Mouse (Mus musculus): ENCODE measurements around the gene Ikzf3. TPM values are rescaled to one million over a fixed set of nuclear protein-coding genes. Genes with fewer than 3 reads are reported as not detected.

Ikzf3 gene
- polyA plus RNA-seq, 1 experiment: 10.1 TPM

DNA sequence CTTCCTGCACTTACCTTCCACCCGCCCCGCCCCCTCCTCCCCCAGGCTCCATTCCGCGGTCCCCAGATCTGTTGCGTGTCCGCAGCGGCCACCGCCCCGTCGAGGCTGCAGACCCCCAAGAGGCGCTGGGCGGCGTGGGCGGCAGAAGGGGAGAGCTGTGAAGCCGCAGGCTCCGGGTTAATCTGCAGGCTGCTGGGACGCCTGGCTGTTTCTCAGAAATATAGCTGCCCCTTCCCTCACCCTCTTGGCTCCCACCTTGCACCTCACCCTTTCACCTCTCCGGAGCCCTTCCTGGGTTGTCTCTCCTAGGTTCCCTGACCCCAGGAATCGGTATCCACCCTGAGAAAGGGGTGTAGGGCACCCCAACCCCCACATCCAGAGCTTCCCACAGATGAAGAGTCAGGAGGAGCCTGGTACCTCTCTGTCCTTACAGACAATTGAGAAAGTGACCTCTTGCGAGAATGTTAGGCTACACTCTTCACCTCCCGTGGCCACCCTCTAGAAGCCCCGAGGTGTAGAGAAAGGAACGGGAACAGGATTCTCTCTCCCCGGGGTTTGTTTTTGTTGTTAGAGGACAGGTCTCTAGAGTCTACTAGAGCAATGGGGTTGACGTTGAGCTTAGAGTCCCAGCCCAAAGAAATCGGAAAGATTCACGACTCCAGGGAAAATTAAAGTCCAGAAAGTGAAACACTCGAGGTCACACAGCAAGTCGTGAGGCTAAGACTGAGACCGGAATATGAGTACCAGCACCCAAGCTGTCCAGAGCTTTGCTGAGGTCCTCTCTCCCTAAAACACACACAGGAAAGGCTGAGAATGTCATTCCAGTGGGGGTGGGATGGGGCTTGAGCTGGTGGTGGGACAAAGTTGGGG is 87.5 kb downstream of the Ikzf3 start:
- 3% methylated on average over 30 of the region's 30 CpGs for WGBS
- H3K4me1 ChIP-seq (ENCODE audit: control insufficient read depth, insufficient read depth, low read length): no peaks in the 10 kb centered on the region; the same call in 1 of the 2 replicates
- TF ChIP-seq CTCF (IDR thresholded peaks at IDR 0.05; ENCODE audit: insufficient read depth, low read length) (no peak), POLR2A (IDR thresholded peaks at IDR 0.05; ENCODE audit: borderline replicate concordance, extremely low read depth, low read depth, low read length) (no peak)
- DNase-seq: no peak
- H3K4me3 ChIP-seq (replicated peaks; ENCODE audit: extremely low read depth, low read depth, low read length): peak overlapping the region; percentile 72

DNA sequence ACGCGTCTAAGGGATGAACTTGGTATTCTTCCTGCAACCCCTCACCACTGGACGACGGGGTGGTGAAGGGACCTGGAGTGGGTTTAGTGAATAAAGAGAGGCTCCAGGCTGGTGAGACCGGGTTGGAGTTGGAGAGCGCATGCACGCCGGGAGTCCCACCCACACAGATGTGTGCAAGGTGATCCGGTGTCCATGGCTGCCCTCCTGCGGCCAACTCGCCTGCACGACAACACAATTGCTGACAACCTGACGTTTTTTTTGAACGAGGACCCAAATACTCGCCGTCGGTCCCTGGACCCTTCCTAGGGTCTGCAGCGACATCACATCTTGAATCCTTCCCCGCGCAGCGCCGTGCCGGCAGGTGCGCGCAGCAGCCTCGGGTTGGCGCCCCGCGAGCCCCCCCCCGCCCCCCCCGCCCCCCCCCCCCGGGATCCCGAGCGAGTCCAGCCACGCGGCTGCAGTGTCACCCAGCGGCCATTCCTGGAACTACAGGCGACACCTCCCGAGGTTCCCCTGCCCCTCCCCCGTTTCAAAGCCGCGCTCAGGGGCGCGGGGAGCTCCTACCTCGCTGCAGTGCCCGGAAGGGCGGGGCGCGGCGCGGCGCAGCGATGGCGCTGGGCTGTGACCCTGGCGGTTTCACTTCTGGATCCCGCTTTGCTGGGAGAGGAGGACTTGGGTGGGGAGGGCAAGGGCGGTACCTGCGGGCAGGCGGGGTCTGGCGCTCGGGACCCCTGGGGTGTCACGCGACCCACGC is 88.3 kb downstream of the Ikzf3 start:
- peak overlapping the region; percentile 72 for H3K4me3 ChIP-seq (replicated peaks; ENCODE audit: extremely low read depth, low read depth, low read length)
- no peaks in the 10 kb centered on the region; the same call in 1 of the 2 replicates for H3K4me1 ChIP-seq (ENCODE audit: control insufficient read depth, insufficient read depth, low read length)
- TF ChIP-seq CTCF (IDR thresholded peaks at IDR 0.05; ENCODE audit: insufficient read depth, low read length): peak; percentile 56
- 0 out of 2 replicates have a peak, but pooled peaks have one; percentile 1 for TF ChIP-seq POLR2A (IDR thresholded peaks at IDR 0.05; ENCODE audit: borderline replicate concordance, extremely low read depth, low read depth, low read length)
- under 1% methylated on average over 52 of the region's 64 CpGs for WGBS
- peak; percentile 89 for DNase-seq

DNA sequence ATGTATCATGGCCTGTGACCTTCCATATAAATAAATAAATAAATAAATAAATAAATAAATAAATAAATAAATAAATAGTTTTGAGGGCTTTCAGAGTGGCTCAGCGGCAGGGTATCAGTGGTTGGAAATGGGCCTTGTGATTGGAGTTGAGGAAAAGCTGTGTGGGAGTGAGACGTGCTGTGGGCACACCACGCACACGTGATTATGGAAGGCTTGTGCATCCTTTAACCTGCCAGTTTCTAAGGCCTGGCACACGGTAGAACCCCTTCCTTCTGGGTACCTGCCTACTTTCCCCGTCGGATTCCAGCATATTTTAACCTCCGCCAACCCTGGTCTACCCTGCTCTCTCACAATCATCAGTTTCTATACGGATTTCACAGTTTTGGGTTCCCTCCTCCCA is 88.9 kb downstream of the Ikzf3 start:
- Histone ChIP-seq H3K4me3 (replicated peaks; ENCODE audit: extremely low read depth, low read depth, low read length) (peak overlapping the region; percentile 72), H3K4me1 (ENCODE audit: control insufficient read depth, insufficient read depth, low read length) (no peaks in the 10 kb centered on the region; the same call in 1 of the 2 replicates)
- no peak for DNase-seq
- TF ChIP-seq CTCF (IDR thresholded peaks at IDR 0.05; ENCODE audit: insufficient read depth, low read length): no peak
- TF ChIP-seq POLR2A (IDR thresholded peaks at IDR 0.05; ENCODE audit: borderline replicate concordance, extremely low read depth, low read depth, low read length): no peak
- 20% methylated on average over 9 of the region's 9 CpGs for WGBS

DNA sequence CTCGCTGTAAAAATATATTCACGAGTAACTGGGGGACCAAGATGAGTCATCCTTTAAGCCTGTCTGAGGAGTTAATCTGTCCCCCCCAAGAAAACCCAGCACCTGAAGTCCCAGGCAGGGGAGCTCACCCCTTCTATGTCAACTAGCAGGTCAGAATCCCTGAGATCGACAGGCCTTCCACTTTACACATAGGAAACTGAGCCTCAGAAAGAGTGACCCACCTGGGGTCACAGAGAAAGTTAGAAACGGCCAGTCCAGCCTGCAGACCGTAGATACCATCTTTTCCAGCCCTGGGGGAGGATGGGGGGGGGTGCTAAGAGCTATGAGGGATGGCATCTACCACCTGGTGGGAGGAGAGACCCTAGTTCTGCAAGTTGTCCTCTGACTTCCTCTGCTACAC is 89.3 kb downstream of the Ikzf3 start:
- Histone ChIP-seq H3K4me1 (ENCODE audit: control insufficient read depth, insufficient read depth, low read length) (no peaks in the 10 kb centered on the region; the same call in 1 of the 2 replicates), H3K4me3 (replicated peaks; ENCODE audit: extremely low read depth, low read depth, low read length) (no peak overlapping the region)
- no peak for DNase-seq
- TF ChIP-seq POLR2A (IDR thresholded peaks at IDR 0.05; ENCODE audit: borderline replicate concordance, extremely low read depth, low read depth, low read length) (no peak), CTCF (IDR thresholded peaks at IDR 0.05; ENCODE audit: insufficient read depth, low read length) (no peak)
- WGBS: 58% methylated on average over 5 of the region's 5 CpGs

DNA sequence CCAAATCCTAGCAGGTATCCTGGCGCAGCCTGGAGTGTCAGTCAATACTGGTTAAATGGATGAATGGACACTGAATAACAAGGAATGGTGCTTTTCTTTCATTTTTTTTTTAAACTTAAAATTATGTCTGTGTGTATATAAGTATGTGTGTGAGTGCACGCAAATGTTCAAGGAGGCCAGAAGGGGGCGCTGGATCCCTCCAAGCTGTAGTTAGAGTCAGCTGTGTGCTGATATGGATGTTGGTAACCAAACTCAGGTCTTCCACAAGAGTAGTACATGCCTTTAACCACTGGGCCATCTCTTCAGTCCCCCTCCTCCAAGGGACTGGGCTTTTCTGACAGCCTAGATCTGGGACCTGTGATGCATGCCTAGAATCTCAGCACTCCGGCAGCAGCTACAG is 90.3 kb downstream of the Ikzf3 start:
- no peak overlapping the region for H3K4me3 ChIP-seq (replicated peaks; ENCODE audit: extremely low read depth, low read depth, low read length)
- WGBS: 81% methylated on average over 4 of the region's 4 CpGs
- no peaks in the 10 kb centered on the region; the same call in 1 of the 2 replicates for H3K4me1 ChIP-seq (ENCODE audit: control insufficient read depth, insufficient read depth, low read length)
- no peak for DNase-seq
- TF ChIP-seq CTCF (IDR thresholded peaks at IDR 0.05; ENCODE audit: insufficient read depth, low read length) (peak; percentile 12; the same call in 1 of the 2 replicates), POLR2A (IDR thresholded peaks at IDR 0.05; ENCODE audit: borderline replicate concordance, extremely low read depth, low read depth, low read length) (no peak)

DNA sequence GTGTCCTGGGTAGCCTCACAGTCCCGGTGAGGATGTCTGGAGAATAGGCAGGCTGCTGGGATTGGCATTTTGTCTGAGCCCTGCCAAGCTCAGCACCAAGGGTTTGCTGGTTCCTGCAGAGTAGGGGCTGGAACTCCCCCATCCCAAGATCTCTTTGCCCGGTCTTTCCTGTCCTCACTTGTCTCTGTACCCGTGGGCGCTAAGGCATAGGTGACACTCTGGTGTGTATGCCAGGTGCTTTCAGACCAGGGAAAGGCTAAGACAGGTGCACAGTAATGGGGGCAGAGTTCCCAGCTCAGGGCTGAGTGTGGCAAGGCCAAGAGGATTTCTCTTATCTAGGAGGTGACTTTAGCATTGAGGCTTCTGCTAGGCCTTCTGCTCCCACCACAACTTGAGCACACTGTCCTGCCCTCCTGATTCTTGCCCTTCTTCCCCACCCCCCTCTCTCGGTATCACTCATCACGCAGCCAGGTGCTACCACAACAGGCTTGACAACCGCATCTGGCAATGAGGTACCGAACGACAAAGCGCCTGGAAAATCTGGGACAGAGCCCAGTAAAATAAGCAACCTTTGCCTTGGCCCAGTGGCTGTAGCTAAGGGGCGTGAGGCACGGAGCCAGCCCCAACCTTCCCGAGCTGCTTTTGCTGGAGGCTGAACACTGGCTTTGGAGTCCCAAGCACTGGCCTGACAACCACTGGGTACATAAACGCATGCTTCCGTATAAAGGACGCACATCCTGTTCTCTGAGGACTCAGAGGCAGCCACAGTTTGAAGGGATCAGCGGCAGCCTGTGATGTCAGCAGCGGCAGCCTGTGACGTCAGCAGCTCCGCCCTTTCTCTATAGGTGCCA is 95.7 kb downstream of the Ikzf3 start:
- TF ChIP-seq CTCF (IDR thresholded peaks at IDR 0.05; ENCODE audit: insufficient read depth, low read length): no peak
- no peak for TF ChIP-seq POLR2A (IDR thresholded peaks at IDR 0.05; ENCODE audit: borderline replicate concordance, extremely low read depth, low read depth, low read length)
- no peak for DNase-seq
- Histone ChIP-seq H3K4me3 (replicated peaks; ENCODE audit: extremely low read depth, low read depth, low read length) (no peak overlapping the region), H3K4me1 (ENCODE audit: control insufficient read depth, insufficient read depth, low read length) (no peaks in the 10 kb centered on the region; the same call in 1 of the 2 replicates)
- WGBS: 49% methylated on average over 20 of the region's 20 CpGs

DNA sequence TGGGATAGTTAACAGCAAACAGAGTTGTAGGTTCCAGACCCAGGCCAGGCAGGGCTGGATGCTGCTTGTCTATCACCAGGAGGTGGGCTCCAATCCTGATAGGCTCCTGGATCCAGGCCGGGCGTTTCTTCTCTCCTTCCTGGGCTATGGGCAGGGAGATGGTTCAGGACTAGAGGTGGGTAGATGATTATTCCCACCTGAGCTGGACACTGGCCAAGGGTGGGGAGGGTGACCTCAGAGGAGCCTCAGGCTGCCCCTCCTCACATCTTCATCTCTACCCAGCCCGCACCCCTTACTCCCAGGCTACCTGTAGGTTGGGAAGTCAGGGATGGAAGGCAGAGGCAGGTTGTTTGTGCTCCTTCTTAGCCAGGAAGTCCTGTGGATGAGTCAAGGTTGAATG is 96.4 kb downstream of the Ikzf3 start:
- no peak overlapping the region for H3K4me3 ChIP-seq (replicated peaks; ENCODE audit: extremely low read depth, low read depth, low read length)
- WGBS: 73% methylated on average over 3 of the region's 3 CpGs
- no peaks in the 10 kb centered on the region; the same call in 1 of the 2 replicates for H3K4me1 ChIP-seq (ENCODE audit: control insufficient read depth, insufficient read depth, low read length)
- no peak for TF ChIP-seq CTCF (IDR thresholded peaks at IDR 0.05; ENCODE audit: insufficient read depth, low read length)
- TF ChIP-seq POLR2A (IDR thresholded peaks at IDR 0.05; ENCODE audit: borderline replicate concordance, extremely low read depth, low read depth, low read length): no peak
- DNase-seq: no peak

DNA sequence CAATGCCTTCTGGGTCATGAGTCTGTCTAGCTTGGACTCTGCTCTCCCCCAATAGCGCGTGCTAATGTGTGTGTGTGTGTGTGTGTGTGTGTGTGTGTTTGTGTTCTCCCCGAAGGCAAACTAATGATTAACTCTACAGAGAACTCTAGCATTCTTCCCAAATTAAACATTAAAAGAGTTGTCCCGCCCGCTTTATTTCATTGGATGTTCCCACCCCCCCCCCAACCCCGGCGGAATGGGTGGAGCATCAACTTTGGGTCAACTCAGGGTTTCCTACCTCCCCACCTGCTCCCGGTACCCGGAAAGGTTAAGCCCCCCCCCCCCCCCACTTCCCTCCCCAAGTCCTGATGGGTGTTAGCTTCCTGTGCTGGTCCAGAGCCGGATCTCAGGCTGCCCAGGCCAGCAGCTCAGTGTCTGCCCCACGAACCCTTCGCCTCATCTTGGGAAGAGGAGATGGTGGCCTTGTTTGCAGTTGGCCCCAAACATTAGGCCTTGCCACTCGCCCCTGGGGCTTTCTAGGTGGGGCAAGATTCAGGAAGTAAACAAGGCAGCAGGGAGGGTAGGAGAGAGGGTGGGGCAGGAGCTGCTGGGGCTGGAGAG is 97.5 kb downstream of the Ikzf3 start:
- Histone ChIP-seq H3K4me1 (ENCODE audit: control insufficient read depth, insufficient read depth, low read length) (no peaks in the 10 kb centered on the region; the same call in 1 of the 2 replicates), H3K4me3 (replicated peaks; ENCODE audit: extremely low read depth, low read depth, low read length) (peak overlapping the region; percentile 72)
- TF ChIP-seq POLR2A (IDR thresholded peaks at IDR 0.05; ENCODE audit: borderline replicate concordance, extremely low read depth, low read depth, low read length) (no peak; the same call in 1 of the 2 replicates), CTCF (IDR thresholded peaks at IDR 0.05; ENCODE audit: insufficient read depth, low read length) (no peak)
- 28% methylated on average over 13 of the region's 13 CpGs for WGBS
- DNase-seq: peak; percentile 49

Measured in lung, adult 2 months (tissue).